Mouse (Mus musculus): ENCODE measurements at regions not wholly inside any gene's neighbourhood (a gene's known extent, or its start where the extent isn't known, plus 50 kb on each side); places are given as distances from the start of the nearest gene placed in this dataset.

- no peak for TF ChIP-seq POLR2A (IDR thresholded peaks at IDR 0.05; ENCODE audit: borderline replicate concordance, insufficient read depth, low read length)
- TF ChIP-seq CTCF (IDR thresholded peaks at IDR 0.05; ENCODE audit: borderline replicate concordance, insufficient read depth, low read depth, low read length), result no peak
These were observed 153.1 kb upstream of the Tars start for GRCm38 (mm10) chr15:11552568-11552967.

All from cerebellum, adult 2 months (tissue).